Mouse (Mus musculus) layer of hippocampus, adult 9-10 months (tissue): ENCODE results near the gene Bcl2l12.
"Not testable (repeated sequence)": the region's sequence is repeated elsewhere in the genome, so short reads cannot be mapped to it uniquely, and the experiment has no call there.

ENCODE experiments used
- DNase-seq: peaks from one replicate; pipeline ENCODE4 v3.0.0; 2022; ENCODE audit warnings: low spot score

Gene Bcl2l12

GRCm38 (mm10) chr7:44998501-44998955 is at the start of gene Bcl2l12:
Gene Bcl2l12, minus strand, starts transcription at chr7:44998712.
- no peak for DNase-seq

DNA sequence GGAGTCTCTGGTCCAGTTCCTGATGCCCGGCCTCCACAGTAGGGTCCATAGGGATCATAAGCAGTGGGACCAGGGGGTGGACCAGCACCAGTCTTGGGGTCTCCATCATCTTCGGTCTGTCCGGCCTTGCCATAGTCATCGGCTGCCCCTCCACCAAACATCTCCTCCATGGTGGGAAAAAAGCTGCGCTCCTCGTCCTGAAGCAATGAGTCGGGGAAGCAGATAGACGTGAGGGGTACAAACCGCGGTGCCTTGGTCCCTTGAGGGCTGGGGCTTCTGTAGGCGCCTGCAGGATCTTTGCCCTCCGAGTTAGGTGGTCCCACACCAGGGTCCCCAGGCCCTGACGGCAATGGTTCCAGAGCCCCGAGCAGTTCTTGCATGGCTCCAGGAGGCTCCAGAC is 49.0 kb upstream of the Bcl2l12 start:
- DNase-seq = no peak

- no peak for DNase-seq
Measured at GRCm38 (mm10) chr7:45046853-45047350, 48.4 kb upstream of the Bcl2l12 start.

- DNase-seq = no peak
Measured at GRCm38 (mm10) chr7:45045741-45046140, 47.2 kb upstream of the Bcl2l12 start.

- DNase-seq = no peak
Measured at GRCm38 (mm10) chr7:45043307-45043706, 44.8 kb upstream of the Bcl2l12 start.

DNA sequence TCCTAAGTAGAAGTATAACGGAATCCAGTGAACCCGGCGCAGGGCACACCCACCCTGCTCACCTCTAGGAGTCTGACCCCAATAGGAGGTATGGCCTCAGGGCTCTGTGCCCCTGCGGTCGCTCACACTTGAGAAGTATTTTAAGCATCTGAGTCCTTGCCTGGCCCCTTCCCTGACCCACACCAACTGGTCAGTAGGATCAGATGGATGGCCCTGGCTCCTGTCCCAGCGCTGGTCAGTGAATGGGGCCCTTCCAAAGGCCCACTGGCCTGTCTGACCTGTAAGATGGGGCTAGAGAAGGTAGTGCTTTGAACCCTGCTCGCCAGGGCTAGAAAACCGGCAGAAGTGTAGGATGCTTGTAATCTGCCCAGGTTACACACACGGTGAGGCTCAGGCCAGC is 42.3 kb upstream of the Bcl2l12 start:
- no peak for DNase-seq

- no peak for DNase-seq
Measured at GRCm38 (mm10) chr7:45038411-45038810, 39.9 kb upstream of the Bcl2l12 start.

- DNase-seq = no peak
Measured at GRCm38 (mm10) chr7:45037720-45038361, 39.3 kb upstream of the Bcl2l12 start.

DNA sequence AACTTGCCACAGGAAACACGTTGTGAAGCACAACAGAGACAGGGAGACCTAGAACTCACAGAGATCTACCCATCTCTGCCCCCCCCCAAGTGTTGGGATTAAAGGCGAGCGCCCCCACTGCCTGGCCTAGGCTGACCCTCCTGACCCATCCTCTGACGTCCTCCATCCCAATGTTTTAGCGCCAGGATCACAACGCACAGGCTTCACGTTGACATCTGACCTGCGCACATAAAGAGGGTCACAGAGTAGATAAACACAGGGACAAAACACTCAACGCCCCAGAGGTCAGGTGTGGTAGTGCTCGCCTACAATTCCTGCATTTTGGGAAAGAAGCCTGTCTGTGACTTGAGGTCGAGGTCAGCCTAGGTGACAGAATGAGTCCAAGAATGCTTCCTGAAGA is 38.2 kb upstream of the Bcl2l12 start:
- no peak for DNase-seq

DNA sequence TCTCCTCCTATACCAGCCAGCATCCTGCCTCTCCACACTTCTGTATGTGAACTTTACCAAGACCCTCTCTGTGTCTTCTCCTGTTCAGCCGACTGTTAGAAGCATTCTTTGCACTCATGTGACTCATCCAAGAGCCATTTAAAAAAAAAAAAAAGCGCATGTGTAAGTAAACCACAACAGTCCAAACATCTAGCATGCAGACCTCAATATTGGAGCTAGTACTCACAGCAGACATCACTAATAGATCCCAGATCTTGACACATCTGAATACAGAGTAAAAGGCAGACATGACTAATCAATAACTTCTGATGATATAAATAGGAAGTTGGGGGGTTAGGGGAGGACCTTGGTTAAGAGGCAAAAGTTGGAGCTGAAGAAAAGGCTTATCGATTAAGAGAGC is 37.1 kb upstream of the Bcl2l12 start:
- DNase-seq = no peak

DNA sequence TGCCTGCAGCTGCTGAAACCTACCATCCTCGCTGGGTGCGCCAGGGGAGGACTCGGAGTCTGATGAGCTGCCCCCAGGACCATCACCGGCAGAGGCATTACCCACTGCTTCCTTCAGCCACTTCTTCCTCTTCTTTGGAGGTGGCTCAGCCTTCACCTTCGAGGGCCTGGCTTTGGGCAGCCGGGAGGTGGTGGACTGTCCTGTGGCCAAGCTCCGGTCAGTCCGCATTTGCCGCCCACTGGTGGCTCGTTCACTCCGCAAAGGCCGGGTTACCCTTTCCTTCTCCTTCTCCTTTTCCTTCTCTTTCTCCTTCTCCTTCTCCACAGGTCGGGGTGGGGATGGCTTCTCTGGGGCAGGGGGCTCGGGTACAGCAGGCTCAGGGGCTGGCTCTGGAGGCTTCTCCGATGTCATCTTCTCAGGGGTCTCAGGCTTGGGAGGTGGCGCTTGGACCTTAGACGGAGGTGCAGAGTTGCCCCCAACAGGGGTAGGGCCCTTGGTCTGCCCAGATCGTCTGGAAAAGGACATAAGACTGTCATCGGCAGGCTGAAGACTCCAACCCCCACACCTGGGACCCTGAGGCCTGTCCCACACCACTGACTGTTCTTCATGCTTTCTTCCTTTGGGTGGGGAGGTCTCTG is 35.3 kb upstream of the Bcl2l12 start:
- no peak for DNase-seq

GRCm38 (mm10) chr7:45030857-45031256 is 32.3 kb upstream of the Bcl2l12 start:
- DNase-seq = no peak

GRCm38 (mm10) chr7:45029995-45030394 is 31.5 kb upstream of the Bcl2l12 start:
- DNase-seq = no peak

- DNase-seq = no peak
Measured at GRCm38 (mm10) chr7:45028351-45028750, 29.8 kb upstream of the Bcl2l12 start.

GRCm38 (mm10) chr7:45027761-45028160 is 29.2 kb upstream of the Bcl2l12 start:
- no peak for DNase-seq

DNA sequence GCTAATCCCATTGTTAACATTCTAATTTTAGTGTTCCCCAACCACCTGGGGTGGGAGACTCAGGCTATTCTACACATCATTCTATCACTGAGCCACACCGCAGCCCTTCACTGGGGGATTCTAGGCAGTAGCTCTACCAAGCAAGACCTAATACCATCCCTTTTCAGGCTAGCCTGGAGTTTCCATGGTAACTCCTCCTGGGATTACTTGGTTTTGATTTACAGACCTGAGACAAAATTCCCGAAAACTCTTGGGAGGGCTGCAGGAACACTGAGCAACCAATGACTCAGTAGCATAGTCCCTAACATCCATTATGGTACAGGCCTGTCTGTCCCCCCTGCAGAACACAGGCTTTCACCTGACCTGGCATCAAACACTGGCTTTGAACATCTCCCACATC is 27.7 kb upstream of the Bcl2l12 start:
- DNase-seq = no peak

DNA sequence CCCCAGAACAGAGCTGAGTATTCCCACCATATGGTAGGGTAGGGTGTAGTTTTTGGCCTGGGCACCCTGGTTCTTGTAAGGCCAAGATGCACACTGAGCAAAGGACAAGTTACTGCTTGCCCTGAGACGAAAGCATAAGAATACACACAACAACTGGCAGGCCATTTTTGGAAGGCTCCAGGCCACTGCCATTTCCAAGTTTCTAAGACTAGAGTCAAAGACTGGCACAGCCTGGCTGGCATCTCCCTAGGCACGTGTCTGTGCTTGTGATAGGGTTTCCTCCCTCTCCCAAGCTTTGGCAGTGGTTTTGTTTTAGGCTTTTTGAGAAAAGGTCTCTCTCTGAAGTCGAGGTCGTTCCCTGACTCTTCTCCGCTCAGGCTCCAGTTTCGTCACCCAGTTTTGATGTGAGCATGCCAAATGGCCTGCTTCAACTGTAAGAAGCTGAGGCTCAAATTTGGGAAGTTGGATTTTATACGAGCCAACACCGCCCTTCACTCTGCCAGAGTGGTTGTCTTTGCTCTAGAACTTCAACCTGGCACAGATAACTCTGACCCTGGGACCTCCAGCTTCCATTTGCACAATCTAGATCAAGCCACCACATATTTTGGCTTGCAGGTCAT is 27.2 kb upstream of the Bcl2l12 start:
- DNase-seq = no peak

- no peak for DNase-seq
Measured at GRCm38 (mm10) chr7:45024281-45025248, 26.1 kb upstream of the Bcl2l12 start.

- DNase-seq = not testable (repeated sequence)
Measured at GRCm38 (mm10) chr7:45023711-45024110, 25.2 kb upstream of the Bcl2l12 start.

GRCm38 (mm10) chr7:45020225-45020624 is 21.7 kb upstream of the Bcl2l12 start:
- DNase-seq = no peak

DNA sequence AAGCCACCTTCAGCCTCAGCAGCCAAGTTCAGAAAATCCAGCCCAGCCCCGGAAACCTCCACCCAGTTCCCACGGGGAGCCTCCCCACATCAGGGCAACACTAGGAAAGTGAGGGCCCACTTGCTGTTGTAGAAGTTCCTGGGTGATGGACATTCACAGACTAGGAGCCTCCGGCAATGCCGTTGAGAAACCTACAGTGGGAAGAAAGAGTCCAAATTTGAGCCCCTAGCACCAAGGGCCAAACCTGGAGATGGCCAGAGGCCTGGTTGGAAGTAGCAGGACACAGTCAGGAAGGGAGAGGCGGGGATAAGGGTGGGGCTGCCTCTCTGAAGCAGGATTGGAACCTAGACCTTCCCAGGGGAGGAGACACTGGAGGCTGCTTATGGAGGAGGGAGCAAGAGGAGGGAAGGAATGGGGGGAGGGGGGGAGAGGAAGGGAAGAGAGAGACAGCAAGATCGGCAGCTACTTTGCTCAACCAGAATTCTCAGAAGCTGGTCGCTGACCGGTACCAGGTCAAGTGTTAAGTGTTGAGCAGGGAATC is 20.6 kb upstream of the Bcl2l12 start:
- no peak for DNase-seq
